Mouse (Mus musculus): ENCODE results near the gene Filip1. TPM values are rescaled to one million over a fixed set of nuclear protein-coding genes. Genes with fewer than 3 reads are reported as not detected.

The Filip1 gene
- polyA plus RNA-seq, 1 experiment from 2014 or later, result 5.9 TPM

DNA sequence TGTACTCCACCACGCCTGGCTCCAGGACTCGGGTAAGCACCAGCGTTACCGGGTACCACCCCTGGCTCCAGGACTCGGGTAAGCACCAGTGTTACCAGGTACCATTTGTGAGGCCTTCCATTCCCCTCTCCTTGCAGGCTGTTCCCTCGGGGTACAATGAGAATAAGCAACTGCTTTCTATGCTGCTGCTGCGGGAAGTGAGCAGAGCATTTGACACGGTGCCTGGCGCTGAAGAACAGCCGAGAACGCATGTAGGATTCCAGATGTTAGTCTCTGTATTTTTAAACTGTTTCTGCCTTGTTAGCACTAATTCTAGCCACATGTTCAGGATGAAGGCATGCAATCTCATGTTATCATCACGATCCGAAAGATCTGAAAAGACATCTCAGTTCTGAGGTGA lies 635 bp downstream of the Filip1 start:
- Histone ChIP-seq H3K4me1 (replicated peaks; ENCODE audit: insufficient read depth, low read length) (no peaks in the 10 kb centered on the region), H3K27ac (no peak overlapping the region), H3K36me3 (ENCODE audit: insufficient read depth, low read length) (no peaks in the 10 kb centered on the region), H3K4me3 (replicated peaks; ENCODE audit: low read depth, low read length) (no peak overlapping the region), H3K27me3 (ENCODE audit: insufficient read depth, low read length) (no peaks in the 10 kb centered on the region), H3K9ac (ENCODE audit: low read depth, low read length) (no peak overlapping the region), H3K4me2 (ENCODE audit: low read length) (no peak overlapping the region), H3K9me3 (replicated peaks; ENCODE audit: low read length) (no peaks in the 10 kb centered on the region)
- 87% methylated on average over 13 of the region's 13 CpGs for WGBS
- no peak for ATAC-seq (replicated peaks; ENCODE audit: low FRiP score, low read depth)
- no peak for DNase-seq (ENCODE audit: low spot score)
- TF ChIP-seq CTCF (IDR thresholded peaks at IDR 0.05; ENCODE audit: low read depth), result no peak

DNA sequence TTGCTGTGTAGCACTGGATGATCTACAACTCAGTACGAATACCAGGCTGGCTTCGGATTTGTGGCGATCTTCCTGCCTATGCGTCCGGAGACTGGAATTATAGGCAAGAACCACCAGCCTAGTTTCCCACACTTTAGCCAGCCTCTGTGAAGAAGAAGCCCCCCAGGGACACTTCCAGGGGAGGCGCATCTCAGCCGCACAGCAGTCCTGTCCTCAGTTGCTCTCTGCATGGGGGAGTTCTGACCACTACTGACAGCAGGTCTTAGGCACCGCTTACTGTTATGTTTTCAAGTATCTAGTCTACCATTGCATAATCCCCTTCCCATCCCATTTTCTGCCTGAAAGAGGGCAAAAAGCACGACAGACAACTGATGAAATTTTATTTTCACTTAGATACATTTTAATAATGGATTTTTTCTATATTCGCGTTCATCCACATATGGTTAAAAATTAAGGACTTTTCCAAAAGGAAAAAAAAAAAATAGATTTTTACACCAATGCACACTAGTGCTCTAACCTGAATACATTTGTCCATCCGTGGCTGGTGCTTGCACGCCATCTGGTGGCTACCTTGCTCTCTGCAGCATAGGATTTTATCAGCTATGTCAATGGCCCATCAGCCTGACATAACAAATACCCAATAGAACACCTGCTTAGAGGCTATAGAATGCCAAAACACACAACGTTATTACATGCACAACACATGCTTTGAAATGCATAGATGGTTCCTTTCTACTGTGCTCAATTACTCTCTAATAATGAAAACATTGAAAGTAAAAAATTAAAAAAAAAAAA lies 10.1 kb downstream of the Filip1 start:
- ATAC-seq (replicated peaks; ENCODE audit: low FRiP score, low read depth) (0 out of 2 replicates have a peak, but pooled peaks have one; percentile 49), DNase-seq (ENCODE audit: low spot score) (peak; percentile 82)
- H3K4me2 ChIP-seq (ENCODE audit: low read length), result no peak overlapping the region
- H3K4me3 ChIP-seq (replicated peaks; ENCODE audit: low read depth, low read length), result no peak overlapping the region
- H3K9me3 ChIP-seq (replicated peaks; ENCODE audit: low read length), result no peaks in the 10 kb centered on the region
- no peaks in the 10 kb centered on the region for H3K36me3 ChIP-seq (ENCODE audit: insufficient read depth, low read length)
- WGBS, result 50% methylated on average over 14 of the region's 14 CpGs
- H3K9ac ChIP-seq (ENCODE audit: low read depth, low read length), result no peak overlapping the region
- no peaks in the 10 kb centered on the region for H3K27me3 ChIP-seq (ENCODE audit: insufficient read depth, low read length)
- no peaks in the 10 kb centered on the region for H3K4me1 ChIP-seq (replicated peaks; ENCODE audit: insufficient read depth, low read length)
- peak; percentile 99 for TF ChIP-seq CTCF (IDR thresholded peaks at IDR 0.05; ENCODE audit: low read depth)
- no peak overlapping the region for H3K27ac ChIP-seq

DNA sequence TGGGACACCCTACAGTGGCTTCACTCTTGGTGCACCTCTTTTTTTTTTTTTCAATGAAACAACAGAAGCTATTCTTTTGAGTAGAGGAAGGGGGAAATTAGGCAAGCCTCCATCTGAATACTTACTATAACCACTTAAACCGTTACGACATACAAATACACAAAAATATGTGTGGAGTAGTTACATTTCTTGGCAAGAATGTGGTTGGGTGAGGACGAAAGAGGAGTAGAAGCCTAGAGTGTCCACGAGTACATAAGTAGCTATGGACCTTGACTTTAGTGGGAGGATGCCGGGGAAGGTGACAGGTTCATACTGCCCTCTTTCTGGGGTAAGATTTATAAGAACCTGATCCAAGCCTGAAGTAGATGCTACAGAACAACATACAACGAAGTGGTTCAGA lies 15.4 kb downstream of the Filip1 start:
- H3K27me3 ChIP-seq (ENCODE audit: insufficient read depth, low read length), result no peaks in the 10 kb centered on the region
- no peaks in the 10 kb centered on the region for H3K4me1 ChIP-seq (replicated peaks; ENCODE audit: insufficient read depth, low read length)
- no peak overlapping the region for H3K4me3 ChIP-seq (replicated peaks; ENCODE audit: low read depth, low read length)
- no peaks in the 10 kb centered on the region for H3K36me3 ChIP-seq (ENCODE audit: insufficient read depth, low read length)
- no peak for ATAC-seq (replicated peaks; ENCODE audit: low FRiP score, low read depth)
- no peaks in the 10 kb centered on the region for H3K9me3 ChIP-seq (replicated peaks; ENCODE audit: low read length)
- 81% methylated on average over 6 of the region's 6 CpGs for WGBS
- DNase-seq (ENCODE audit: low spot score), result no peak
- no peak overlapping the region for H3K27ac ChIP-seq
- H3K4me2 ChIP-seq (ENCODE audit: low read length), result no peak overlapping the region
- TF ChIP-seq CTCF (IDR thresholded peaks at IDR 0.05; ENCODE audit: low read depth), result no peak
- no peak overlapping the region for H3K9ac ChIP-seq (ENCODE audit: low read depth, low read length)

DNA sequence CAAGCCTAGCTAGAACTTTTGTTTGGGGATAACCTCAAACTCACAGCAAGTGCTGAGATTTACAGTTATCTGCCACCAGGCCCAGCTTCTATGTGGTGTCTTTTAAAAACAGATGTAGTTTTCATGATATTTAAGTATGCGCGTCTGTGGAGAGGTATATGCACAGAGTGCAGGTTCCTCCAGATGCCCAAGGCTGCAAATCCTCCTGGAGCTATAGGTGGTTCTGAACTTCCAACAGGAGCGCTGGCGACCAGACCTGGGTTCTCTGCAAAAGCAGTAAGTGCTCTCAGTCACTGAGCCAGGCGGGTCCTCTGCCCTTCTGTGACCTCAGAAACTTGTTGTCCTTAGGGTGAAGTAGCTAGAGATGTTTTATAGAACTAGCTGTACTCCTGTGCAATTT lies 18.4 kb downstream of the Filip1 start:
- no peak for ATAC-seq (replicated peaks; ENCODE audit: low FRiP score, low read depth)
- H3K27ac ChIP-seq, result no peak overlapping the region
- WGBS, result 87% methylated on average over 5 of the region's 5 CpGs

DNA sequence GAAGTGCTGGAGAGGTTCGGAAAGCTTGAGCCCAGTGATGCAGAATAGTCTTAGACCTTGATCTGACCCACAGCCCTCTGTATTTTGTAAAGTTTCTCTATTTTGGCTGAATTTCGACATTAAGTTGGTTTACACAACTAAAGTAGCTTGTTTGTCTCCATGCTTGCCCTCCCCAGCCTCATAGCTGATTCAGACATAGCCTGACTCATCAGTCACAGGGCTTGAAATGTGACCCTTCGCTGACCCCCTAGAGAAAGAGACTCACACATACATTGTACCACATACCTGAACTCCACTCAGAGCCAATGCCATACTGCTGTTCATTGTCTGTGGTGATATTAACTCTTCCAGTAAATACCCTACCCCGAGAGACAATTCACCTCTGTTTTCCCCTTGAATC lies 19.6 kb downstream of the Filip1 start:
- Histone ChIP-seq H3K27me3 (ENCODE audit: insufficient read depth, low read length) (no peaks in the 10 kb centered on the region), H3K4me3 (replicated peaks; ENCODE audit: low read depth, low read length) (no peak overlapping the region), H3K9me3 (replicated peaks; ENCODE audit: low read length) (no peaks in the 10 kb centered on the region), H3K4me1 (replicated peaks; ENCODE audit: insufficient read depth, low read length) (no peaks in the 10 kb centered on the region), H3K36me3 (ENCODE audit: insufficient read depth, low read length) (no peaks in the 10 kb centered on the region), H3K27ac (no peak overlapping the region), H3K9ac (ENCODE audit: low read depth, low read length) (no peak overlapping the region), H3K4me2 (ENCODE audit: low read length) (no peak overlapping the region)
- 82% methylated on average over 4 of the region's 4 CpGs for WGBS
- DNase-seq (ENCODE audit: low spot score), result no peak
- no peak for ATAC-seq (replicated peaks; ENCODE audit: low FRiP score, low read depth)
- no peak for TF ChIP-seq CTCF (IDR thresholded peaks at IDR 0.05; ENCODE audit: low read depth)

More for the DNA sequence above, 18.4 kb downstream of the Filip1 start:
- H3K36me3 ChIP-seq (ENCODE audit: insufficient read depth, low read length), result no peaks in the 10 kb centered on the region
- no peak for TF ChIP-seq CTCF (IDR thresholded peaks at IDR 0.05; ENCODE audit: low read depth)
- no peaks in the 10 kb centered on the region for H3K4me1 ChIP-seq (replicated peaks; ENCODE audit: insufficient read depth, low read length)
- H3K9ac ChIP-seq (ENCODE audit: low read depth, low read length), result no peak overlapping the region
- H3K27me3 ChIP-seq (ENCODE audit: insufficient read depth, low read length), result no peaks in the 10 kb centered on the region
- no peaks in the 10 kb centered on the region for H3K9me3 ChIP-seq (replicated peaks; ENCODE audit: low read length)
- H3K4me2 ChIP-seq (ENCODE audit: low read length), result no peak overlapping the region
- DNase-seq (ENCODE audit: low spot score), result no peak
- H3K4me3 ChIP-seq (replicated peaks; ENCODE audit: low read depth, low read length), result no peak overlapping the region

DNA sequence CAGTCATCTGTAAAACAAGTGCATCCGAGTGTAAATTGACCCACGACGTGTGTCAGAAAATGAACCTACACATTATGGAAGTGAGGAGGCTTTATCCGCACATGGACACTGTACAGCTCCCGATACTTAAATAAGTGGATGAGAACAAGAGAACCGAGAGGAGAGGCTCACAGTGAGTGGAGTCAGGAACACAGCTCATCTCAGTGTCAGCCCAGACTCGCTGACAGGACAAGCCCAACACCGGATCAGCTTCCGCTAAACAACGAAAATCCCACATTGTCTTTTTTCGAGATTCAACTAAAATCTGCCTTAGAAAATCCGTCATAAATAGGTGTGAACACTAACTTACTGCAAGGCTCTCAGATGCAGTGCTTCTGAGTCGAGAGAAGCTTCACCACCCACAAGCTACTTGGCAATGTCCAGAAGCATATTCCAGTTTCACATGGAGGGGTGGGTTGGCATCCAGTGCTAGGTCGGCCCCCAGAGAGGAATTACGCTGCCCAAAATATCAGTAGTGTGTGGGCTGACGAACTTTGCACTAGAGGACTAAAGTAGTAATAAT lies 22.1 kb downstream of the Filip1 start:
- no peaks in the 10 kb centered on the region for H3K4me1 ChIP-seq (replicated peaks; ENCODE audit: insufficient read depth, low read length)
- H3K27ac ChIP-seq, result no peak overlapping the region
- no peaks in the 10 kb centered on the region for H3K9me3 ChIP-seq (replicated peaks; ENCODE audit: low read length)
- TF ChIP-seq CTCF (IDR thresholded peaks at IDR 0.05; ENCODE audit: low read depth), result no peak
- DNase-seq (ENCODE audit: low spot score) (no peak), ATAC-seq (replicated peaks; ENCODE audit: low FRiP score, low read depth) (no peak)
- H3K4me2 ChIP-seq (ENCODE audit: low read length), result no peak overlapping the region
- no peaks in the 10 kb centered on the region for H3K36me3 ChIP-seq (ENCODE audit: insufficient read depth, low read length)
- H3K4me3 ChIP-seq (replicated peaks; ENCODE audit: low read depth, low read length), result no peak overlapping the region
- no peaks in the 10 kb centered on the region for H3K27me3 ChIP-seq (ENCODE audit: insufficient read depth, low read length)
- no peak overlapping the region for H3K9ac ChIP-seq (ENCODE audit: low read depth, low read length)
- 69% methylated on average over 16 of the region's 16 CpGs for WGBS
